Mouse (Mus musculus) bone marrow, adult 2 months (tissue): ENCODE data around the gene Cox18.

Source experiments
- CTCF ChIP-seq: fragments of 200-500 bp; IDR thresholded peaks from 2 replicates; pipeline ENCODE4 v1.5.1; 2011; ENCODE audit warnings: low read length, control low read depth; ENCODE audit not compliant: control insufficient read depth, insufficient read depth
- POLR2A ChIP-seq: fragments of 200-500 bp; IDR thresholded peaks from 2 replicates; pipeline ENCODE4 v1.6.1; 2011; ENCODE audit warnings: low read depth, mild to moderate bottlenecking, control low read depth, low read length, borderline replicate concordance; ENCODE audit not compliant: control insufficient read depth

GRCm38 (mm10) chr5:90247503-90247902 is 23.7 kb upstream of the Cox18 start:
- TF ChIP-seq POLR2A (no peak), CTCF (no peak)
